Mouse (Mus musculus): ENCODE measurements around the gene Prrc2b. TPM values are rescaled to one million over a fixed set of nuclear protein-coding genes. Genes with fewer than 3 reads are reported as not detected.
A peak's percentile ranks its signal among the peaks of the same experiment; 100 is the strongest.

The Prrc2b gene
- total and polyA plus RNA-seq, 3 experiments = 39.3 to 82.6 (median 78.3) TPM

DNA sequence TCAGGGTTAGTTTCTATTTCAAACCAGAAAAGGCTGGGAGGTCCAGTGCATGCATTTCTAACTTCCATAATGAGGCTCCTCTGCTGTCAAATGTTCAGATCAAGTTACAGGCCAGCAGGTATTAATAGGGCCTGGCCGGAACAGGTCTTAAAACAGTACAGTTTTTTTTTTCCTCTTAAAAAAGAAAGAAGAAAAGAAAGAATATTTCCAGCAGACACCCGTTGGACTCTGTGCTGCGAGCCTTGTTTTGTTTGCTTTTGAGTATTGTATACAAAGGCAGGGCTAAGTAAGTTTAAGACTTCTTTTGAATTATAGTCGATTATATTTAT is 2.9 kb downstream of the Prrc2b start:
- 16% methylated on average over 4 of the region's 4 CpGs for WGBS
- Histone ChIP-seq H3K4me1 (ENCODE audit: control insufficient read depth, insufficient read depth, low read length) (peaks cover 36% of the 10 kb centered on the region), H3K27me3 (ENCODE audit: control insufficient read depth, insufficient read depth, low read length) (no peaks in the 10 kb centered on the region), H3K27ac (peak overlapping the region; percentile 94), H3K4me3 (peak overlapping the region; percentile 64), H3K36me3 (ENCODE audit: control insufficient read depth, insufficient read depth, low read length) (peaks cover 6% of the 10 kb centered on the region), H3K9ac (ENCODE audit: low read depth, low read length) (peak overlapping the region; percentile 49), H3K79me2 (replicated peaks; ENCODE audit: control insufficient read depth, insufficient read depth, low read length) (peaks cover 5% of the 10 kb centered on the region; the same call in 1 of the 2 replicates)
- no peak for DNase-seq
- intact Hi-C loops (cut with DNase I) = loop anchor here (2.0 kb wide), 1 partner anchor 15 kb away; no protein-coding TSS in a partner anchor
- TF ChIP-seq CTCF (IDR thresholded peaks at IDR 0.05) = no peak
- no peak for TF ChIP-seq EP300 (IDR thresholded peaks at IDR 0.05; ENCODE audit: insufficient read depth, low read depth, low read length)
- TF ChIP-seq POLR2A (IDR thresholded peaks at IDR 0.05; ENCODE audit: insufficient read depth, low read depth, low read length) = 0 out of 2 replicates have a peak, but pooled peaks have one; percentile 9

DNA sequence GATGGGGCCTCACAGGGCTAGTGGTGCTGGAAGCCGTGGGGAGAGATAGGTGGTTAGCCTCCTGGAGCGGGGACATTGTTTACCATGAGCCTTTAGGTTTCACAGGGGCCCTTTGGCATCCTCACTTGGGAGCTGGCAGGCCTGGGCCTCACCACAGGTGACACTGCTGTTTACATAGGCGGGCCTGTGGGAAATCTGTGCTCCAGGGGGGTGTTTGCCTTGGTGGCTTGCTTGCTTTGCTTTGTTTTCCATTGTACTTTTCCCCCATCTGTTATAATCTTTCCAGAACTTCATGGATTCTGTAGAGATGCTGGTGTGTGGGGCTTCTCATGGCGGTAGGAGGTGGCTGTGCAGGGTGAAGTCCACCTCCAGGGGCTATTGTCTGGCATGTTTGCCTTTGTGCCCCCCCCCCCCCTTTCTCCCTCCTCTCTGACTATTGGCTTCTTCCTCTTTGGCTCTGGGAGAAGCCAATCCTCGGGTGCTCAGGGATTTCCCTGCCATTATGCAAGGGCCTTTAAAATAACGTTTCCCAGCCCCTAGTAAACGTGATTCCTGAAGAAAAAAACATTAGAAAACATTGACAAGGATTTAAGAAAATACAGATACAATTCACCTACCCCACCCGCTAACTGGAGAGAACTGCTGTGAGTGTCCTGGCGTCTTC is 3.6 kb downstream of the Prrc2b start:
- TF ChIP-seq EP300 (IDR thresholded peaks at IDR 0.05; ENCODE audit: insufficient read depth, low read depth, low read length) = no peak
- TF ChIP-seq POLR2A (IDR thresholded peaks at IDR 0.05; ENCODE audit: insufficient read depth, low read depth, low read length) = no peak
- TF ChIP-seq CTCF (IDR thresholded peaks at IDR 0.05) = no peak
- H3K9ac ChIP-seq (ENCODE audit: low read depth, low read length) = peak overlapping the region; percentile 49
- peak overlapping the region; percentile 18; the same call in 1 of the 2 replicates for H3K4me3 ChIP-seq
- intact Hi-C loops (cut with DNase I) = loop anchor here (2.0 kb wide), 1 partner anchor 14 kb away; no protein-coding TSS in a partner anchor
- H3K27me3 ChIP-seq (ENCODE audit: control insufficient read depth, insufficient read depth, low read length) = no peaks in the 10 kb centered on the region
- H3K36me3 ChIP-seq (ENCODE audit: control insufficient read depth, insufficient read depth, low read length) = peaks cover 6% of the 10 kb centered on the region
- WGBS = 17% methylated on average over 9 of the region's 9 CpGs
- H3K79me2 ChIP-seq (replicated peaks; ENCODE audit: control insufficient read depth, insufficient read depth, low read length) = peaks cover 5% of the 10 kb centered on the region; the same call in 1 of the 2 replicates
- peak overlapping the region; percentile 94 for H3K27ac ChIP-seq
- DNase-seq = peak in 1 of 2 experiments; percentile 39
- H3K4me1 ChIP-seq (ENCODE audit: control insufficient read depth, insufficient read depth, low read length) = peaks cover 40% of the 10 kb centered on the region

DNA sequence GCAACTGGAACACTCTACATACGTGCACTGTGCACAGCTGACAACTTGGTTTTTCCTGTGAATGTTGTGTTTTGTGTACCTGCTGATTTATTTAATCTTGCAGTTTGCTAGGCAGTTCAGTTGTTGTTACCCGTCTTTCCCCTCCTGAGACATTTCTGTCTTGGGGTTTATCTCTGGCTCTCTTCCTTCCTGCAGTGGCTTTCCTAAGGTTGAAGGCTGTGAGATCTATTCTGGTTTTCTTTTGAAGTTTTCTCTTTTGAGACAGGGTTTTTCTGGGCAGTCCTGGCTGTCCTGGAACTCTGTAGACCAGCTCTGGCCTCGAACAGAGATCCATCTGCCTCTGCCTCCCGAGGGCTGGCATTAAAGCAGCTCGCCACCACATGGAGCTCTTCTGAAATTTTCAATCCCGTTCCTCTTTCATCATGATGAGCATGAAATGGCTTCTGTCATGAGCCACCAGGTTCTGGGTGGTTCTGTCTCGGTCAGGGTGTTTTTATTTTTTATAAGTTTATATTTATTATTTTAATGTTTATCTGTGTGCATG is 4.2 kb downstream of the Prrc2b start:
- Histone ChIP-seq H3K36me3 (ENCODE audit: control insufficient read depth, insufficient read depth, low read length) (peaks cover 6% of the 10 kb centered on the region), H3K79me2 (replicated peaks; ENCODE audit: control insufficient read depth, insufficient read depth, low read length) (peaks cover 5% of the 10 kb centered on the region; the same call in 1 of the 2 replicates), H3K9ac (ENCODE audit: low read depth, low read length) (peak overlapping the region; percentile 35), H3K4me1 (ENCODE audit: control insufficient read depth, insufficient read depth, low read length) (peaks cover 42% of the 10 kb centered on the region), H3K27ac (peak overlapping the region; percentile 94), H3K4me3 (peak overlapping the region; percentile 18; the same call in 1 of the 2 replicates), H3K27me3 (ENCODE audit: control insufficient read depth, insufficient read depth, low read length) (no peaks in the 10 kb centered on the region)
- 19% methylated on average over 7 of the region's 7 CpGs for WGBS
- intact Hi-C loops (cut with DNase I) = loop anchor here (2.0 kb wide), 1 partner anchor 14 kb away; no protein-coding TSS in a partner anchor
- TF ChIP-seq POLR2A (IDR thresholded peaks at IDR 0.05; ENCODE audit: insufficient read depth, low read depth, low read length) (no peak), EP300 (IDR thresholded peaks at IDR 0.05; ENCODE audit: insufficient read depth, low read depth, low read length) (no peak), CTCF (IDR thresholded peaks at IDR 0.05) (no peak)
- DNase-seq = no peak

DNA sequence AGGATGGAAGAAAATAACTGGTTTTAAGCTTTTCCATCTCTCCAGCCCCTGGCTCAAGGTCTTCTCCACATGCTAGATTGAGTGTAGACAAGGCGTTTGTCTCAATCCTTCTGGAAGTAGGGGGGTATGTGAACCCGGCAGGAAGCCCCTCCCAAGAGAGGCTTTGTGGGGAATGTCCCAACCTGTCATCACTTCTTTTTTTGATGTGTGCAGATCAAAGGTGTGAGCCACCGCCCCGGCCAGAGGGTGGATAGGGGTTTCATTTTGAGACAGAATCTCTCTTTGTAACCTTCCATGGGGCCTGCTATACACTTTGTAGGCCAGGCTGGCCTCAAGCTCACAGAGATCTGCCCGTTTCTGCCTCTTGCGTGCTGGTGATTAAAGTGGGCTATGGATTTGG is 4.7 kb downstream of the Prrc2b start:
- Histone ChIP-seq H3K4me1 (ENCODE audit: control insufficient read depth, insufficient read depth, low read length) (peaks cover 45% of the 10 kb centered on the region), H3K27ac (peak overlapping the region; percentile 94), H3K9ac (ENCODE audit: low read depth, low read length) (no peak overlapping the region), H3K79me2 (replicated peaks; ENCODE audit: control insufficient read depth, insufficient read depth, low read length) (peaks cover 5% of the 10 kb centered on the region; the same call in 1 of the 2 replicates), H3K27me3 (ENCODE audit: control insufficient read depth, insufficient read depth, low read length) (no peaks in the 10 kb centered on the region), H3K4me3 (no peak overlapping the region), H3K36me3 (ENCODE audit: control insufficient read depth, insufficient read depth, low read length) (peaks cover 6% of the 10 kb centered on the region)
- intact Hi-C loops (cut with DNase I) = loop anchor here (2.0 kb wide), 1 partner anchor 13 kb away; no protein-coding TSS in a partner anchor
- 27% methylated on average over 6 of the region's 6 CpGs for WGBS
- TF ChIP-seq EP300 (IDR thresholded peaks at IDR 0.05; ENCODE audit: insufficient read depth, low read depth, low read length) = no peak
- no peak for TF ChIP-seq CTCF (IDR thresholded peaks at IDR 0.05)
- TF ChIP-seq POLR2A (IDR thresholded peaks at IDR 0.05; ENCODE audit: insufficient read depth, low read depth, low read length) = no peak
- peak in 1 of 2 experiments; percentile 12 for DNase-seq

DNA sequence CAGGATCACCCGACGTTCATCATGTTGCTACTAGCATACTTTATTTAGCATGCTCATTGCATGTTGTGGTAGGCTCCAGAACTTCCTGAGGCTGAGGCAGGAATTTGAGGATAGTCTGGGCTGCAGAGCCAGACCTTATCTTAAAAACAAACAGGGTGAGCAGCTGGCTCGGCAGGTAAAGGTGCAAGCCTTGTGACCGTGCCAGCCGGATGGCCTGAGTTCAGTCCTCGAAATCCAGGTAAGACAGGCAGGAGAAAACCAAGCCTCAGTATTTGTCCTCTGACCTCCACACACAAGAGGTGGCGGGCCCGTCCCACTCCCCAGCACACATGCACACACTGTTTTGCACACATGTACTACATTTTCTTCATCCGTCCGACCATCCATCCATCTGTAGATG is 5.8 kb downstream of the Prrc2b start:
- DNase-seq = no peak
- intact Hi-C loops (cut with DNase I) = no loop called here
- no peaks in the 10 kb centered on the region for H3K27me3 ChIP-seq (ENCODE audit: control insufficient read depth, insufficient read depth, low read length)
- no peak overlapping the region for H3K4me3 ChIP-seq
- TF ChIP-seq CTCF (IDR thresholded peaks at IDR 0.05) (no peak), EP300 (IDR thresholded peaks at IDR 0.05; ENCODE audit: insufficient read depth, low read depth, low read length) (no peak), POLR2A (IDR thresholded peaks at IDR 0.05; ENCODE audit: insufficient read depth, low read depth, low read length) (no peak)
- H3K9ac ChIP-seq (ENCODE audit: low read depth, low read length) = no peak overlapping the region
- 53% methylated on average over 10 of the region's 10 CpGs for WGBS
- peaks cover 3% of the 10 kb centered on the region for H3K79me2 ChIP-seq (replicated peaks; ENCODE audit: control insufficient read depth, insufficient read depth, low read length)
- H3K27ac ChIP-seq = no peak overlapping the region
- peaks cover 6% of the 10 kb centered on the region for H3K36me3 ChIP-seq (ENCODE audit: control insufficient read depth, insufficient read depth, low read length)
- peaks cover 46% of the 10 kb centered on the region for H3K4me1 ChIP-seq (ENCODE audit: control insufficient read depth, insufficient read depth, low read length)

DNA sequence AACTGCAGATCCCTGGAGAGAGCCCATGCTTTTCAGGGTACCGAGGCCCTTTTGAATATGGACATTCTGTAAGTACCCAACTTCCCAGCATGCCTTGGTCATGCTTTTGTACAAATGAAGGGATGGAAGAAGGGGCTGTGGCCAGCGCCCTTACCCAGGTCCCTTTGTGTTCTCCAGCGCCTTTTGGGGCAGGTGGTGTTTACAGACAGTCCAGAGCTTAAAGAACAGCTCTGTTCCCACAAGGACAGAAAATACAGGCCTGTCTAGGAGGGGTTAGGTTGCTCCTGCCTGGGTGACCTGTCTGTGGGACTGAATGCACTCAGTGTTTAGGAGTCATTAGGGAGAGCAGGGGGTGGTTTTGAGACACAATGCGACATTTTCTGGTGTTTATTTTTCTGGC is 6.4 kb downstream of the Prrc2b start:
- Histone ChIP-seq H3K36me3 (ENCODE audit: control insufficient read depth, insufficient read depth, low read length) (peaks cover 6% of the 10 kb centered on the region), H3K27me3 (ENCODE audit: control insufficient read depth, insufficient read depth, low read length) (no peaks in the 10 kb centered on the region), H3K79me2 (replicated peaks; ENCODE audit: control insufficient read depth, insufficient read depth, low read length) (peaks cover 6% of the 10 kb centered on the region), H3K4me3 (no peak overlapping the region), H3K9ac (ENCODE audit: low read depth, low read length) (no peak overlapping the region), H3K4me1 (ENCODE audit: control insufficient read depth, insufficient read depth, low read length) (peaks cover 46% of the 10 kb centered on the region), H3K27ac (no peak overlapping the region)
- TF ChIP-seq CTCF (IDR thresholded peaks at IDR 0.05) = no peak
- no peak for TF ChIP-seq POLR2A (IDR thresholded peaks at IDR 0.05; ENCODE audit: insufficient read depth, low read depth, low read length)
- TF ChIP-seq EP300 (IDR thresholded peaks at IDR 0.05; ENCODE audit: insufficient read depth, low read depth, low read length) = no peak
- WGBS = 43% methylated on average over 4 of the region's 4 CpGs
- intact Hi-C loops (cut with DNase I) = no loop called here
- DNase-seq = no peak
